Comparison of ENCODE assay signal across 11 mouse cellular contexts in genomic region chr2:35266251-35266905, GRCm38 (mm10). TPM values are rescaled to one million over a fixed set of nuclear protein-coding genes. Genes with fewer than 3 reads are reported as not detected.
DNase-seq lines count a peak whose midpoint lies in the region; ATAC-seq lines count a peak whose summit lies in the region.
"Had no signal": no experiment of that assay in that cellular context is flagged by ENCODE, and none has a peak within 500 bp of the region (broad histone marks: within the 10 kb centered on the region; RNA-seq: fewer than 3 reads in every experiment).

No protein-coding gene starts in this region.

- H3K9ac ChIP-seq in intestine, embryonic 16.5 days (ENCODE audit: low read depth, low read length) = no peak overlapping the region
- no peak overlapping the region for H3K9ac ChIP-seq in midbrain, embryonic 13.5 days (replicated peaks)
- no peak overlapping the region for H3K9ac ChIP-seq in forebrain, embryonic 13.5 days
- H3K9ac ChIP-seq: hindbrain, embryonic 14.5 days had no signal

- H3K4me3 ChIP-seq in intestine, embryonic 16.5 days (ENCODE audit: low read length) = no peak overlapping the region
- H3K4me3 ChIP-seq in midbrain, embryonic 13.5 days (replicated peaks) = no peak overlapping the region
- H3K4me3 ChIP-seq in forebrain, embryonic 13.5 days = no peak overlapping the region

- no peaks in the 10 kb centered on the region for H3K27me3 ChIP-seq in intestine, embryonic 16.5 days (replicated peaks; ENCODE audit: control insufficient read depth, insufficient read depth, low read length)
- H3K27me3 ChIP-seq in midbrain, embryonic 13.5 days = no peaks in the 10 kb centered on the region
- no peaks in the 10 kb centered on the region for H3K27me3 ChIP-seq in forebrain, embryonic 13.5 days

- no peaks in the 10 kb centered on the region for H3K9me3 ChIP-seq in intestine, embryonic 16.5 days (ENCODE audit: control insufficient read depth, low read length)
- no peaks in the 10 kb centered on the region for H3K9me3 ChIP-seq in midbrain, embryonic 13.5 days
- H3K9me3 ChIP-seq in forebrain, embryonic 13.5 days (replicated peaks) = no peaks in the 10 kb centered on the region

- WGBS in intestine, embryonic 16.5 days = 71% methylated on average over 9 of the region's 9 CpGs
- WGBS in midbrain, embryonic 13.5 days = 78% methylated on average over 9 of the region's 9 CpGs
- WGBS in forebrain, embryonic 13.5 days = 79% methylated on average over 9 of the region's 9 CpGs

- peak; percentile 60 for DNase-seq in urinary bladder, postnatal 14 days (ENCODE audit: low spot score)
- DNase-seq in urinary bladder, postnatal 25 days (ENCODE audit: low spot score) = no peak
- peak; percentile 77 for DNase-seq in lung, postnatal 36 days
- DNase-seq in adrenal gland, postnatal 4 days (ENCODE audit: low spot score in 2 of 2) = no peak
- DNase-seq: cerebellum, adult 9-11 months; embryo, embryonic 11 days; gastrocnemius, postnatal 25 days had no signal

- peak overlapping the region; percentile 80; the same call in 1 of the 2 replicates for H3K27ac ChIP-seq in intestine, embryonic 16.5 days (ENCODE audit: low read length)
- no peak overlapping the region for H3K27ac ChIP-seq in midbrain, embryonic 13.5 days
- H3K27ac ChIP-seq in forebrain, embryonic 13.5 days = no peak overlapping the region
- H3K27ac ChIP-seq: hindbrain, embryonic 14.5 days had no signal

- H3K4me1 ChIP-seq in intestine, embryonic 16.5 days (ENCODE audit: control insufficient read depth, insufficient read depth, low read length) = peaks cover 51% of the 10 kb centered on the region
- no peaks in the 10 kb centered on the region for H3K4me1 ChIP-seq in midbrain, embryonic 13.5 days (replicated peaks)
- peaks cover 5% of the 10 kb centered on the region; the same call in 1 of the 2 replicates for H3K4me1 ChIP-seq in forebrain, embryonic 13.5 days

- ATAC-seq in intestine, embryonic 16.5 days = peak; percentile 27; the same call in 1 of the 2 replicates
- no peak for ATAC-seq in midbrain, embryonic 13.5 days
- no peak for ATAC-seq in forebrain, embryonic 13.5 days

- no peak overlapping the region for H3K4me2 ChIP-seq in intestine, embryonic 16.5 days (ENCODE audit: low read depth, low read length)
- H3K4me2 ChIP-seq in midbrain, embryonic 13.5 days (replicated peaks) = no peak overlapping the region
- H3K4me2 ChIP-seq in forebrain, embryonic 13.5 days = no peak overlapping the region
- H3K4me2 ChIP-seq: hindbrain, embryonic 14.5 days had no signal

- peaks cover 2% of the 10 kb centered on the region; the same call in 1 of the 2 replicates for H3K36me3 ChIP-seq in intestine, embryonic 16.5 days (ENCODE audit: control insufficient read depth, insufficient read depth, low read length)
- no peaks in the 10 kb centered on the region for H3K36me3 ChIP-seq in midbrain, embryonic 13.5 days
- H3K36me3 ChIP-seq in forebrain, embryonic 13.5 days (ENCODE audit: poor library complexity, severe bottlenecking) = no peaks in the 10 kb centered on the region

RNA-seq across cellular contexts. Expression of gene Gsn, which starts 10.2 kb away (rescaled TPM):
- 177 TPM in 2 replicates for polyA plus RNA-seq in intestine, embryonic 16.5 days (2015; fragmentation: Nextera tagmentation; extraction: Ambion mirVana)
- 14.1 and 18.0 TPM in 2 replicates for polyA plus RNA-seq in midbrain, embryonic 13.5 days (2015; fragmentation: Nextera tagmentation; extraction: Ambion mirVana)
- total RNA-seq in adrenal gland, postnatal 4 days (2021) = 100 to 1,000 TPM; 136 to 137 TPM
- polyA plus RNA-seq in forebrain, embryonic 13.5 days (2015; fragmentation: Nextera tagmentation; extraction: Ambion mirVana) = 13.3 and 14.3 TPM in 2 replicates

Comparison
In these comparisons a context has a peak if more than half of its experiments do, and no peak if none do; other contexts are left out.
1. DNase-seq: peak in urinary bladder, postnatal 14 days (single experiment) and lung, postnatal 36 days (single experiment); none in urinary bladder, postnatal 25 days (single experiment) and adrenal gland, postnatal 4 days (0 of 2).